Mouse (Mus musculus) frontal cortex, postnatal 36 days (tissue): ENCODE measurements around the gene Fam234a.
"Not testable (repeated sequence)": the region's sequence is repeated elsewhere in the genome, so short reads cannot be mapped to it uniquely, and the experiment has no call there.

Experiments used
- DNase-seq, 2 experiments: peaks; one replicate each; pipeline ENCODE4 v3.0.0; 2022; ENCODE audit warnings: low spot score in 2 of 2

Gene Fam234a

GRCm38 (mm10) chr17:26175248-26175647 lies 68.8 kb downstream of the Fam234a start:
- DNase-seq = not testable (repeated sequence)

GRCm38 (mm10) chr17:26168039-26168438 lies 76.0 kb downstream of the Fam234a start:
- DNase-seq = no peak

GRCm38 (mm10) chr17:26162736-26163135 lies 81.3 kb downstream of the Fam234a start:
- DNase-seq = no peak
